Mouse (Mus musculus): ENCODE measurements at regions not wholly inside any gene's neighbourhood (a gene's known extent, or its start where the extent isn't known, plus 50 kb on each side); places are given as distances from the start of the nearest gene placed in this dataset.

GRCm38 (mm10) chr3:38613706-38614105 lies 129.1 kb upstream of the Ankrd50 start:
- TF ChIP-seq CTCF (IDR thresholded peaks at IDR 0.05; ENCODE audit: borderline replicate concordance, control insufficient read depth, extremely low read depth, insufficient read depth, low read length, poor library complexity) (no peak), POLR2A (IDR thresholded peaks at IDR 0.05; ENCODE audit: control insufficient read depth, extremely low read depth, insufficient read depth, low read length, poor library complexity) (no peak)

Data from thymus, adult 2 months (tissue).